Mouse (Mus musculus): ENCODE measurements around the gene Sptlc2. TPM values are rescaled to one million over a fixed set of nuclear protein-coding genes. Genes with fewer than 3 reads are reported as not detected.

The Sptlc2 gene
- polyA plus RNA-seq, 1 experiment, result 10.4 TPM

- Histone ChIP-seq H3K4me3 (ENCODE audit: insufficient read depth, low read depth, low read length) (peak overlapping the region; percentile 44), H3K4me1 (ENCODE audit: control insufficient read depth, insufficient read depth, insufficient read length, low read length) (peaks cover 5% of the 10 kb centered on the region; the same call in 1 of the 2 replicates), H3K27ac (replicated peaks; ENCODE audit: low read depth, low read length) (peak overlapping the region; percentile 74)
Observed at GRCm38 (mm10) chr12:87407869-87408605, 19.9 kb upstream of the Sptlc2 start.

GRCm38 (mm10) chr12:87405721-87406120 is 17.6 kb upstream of the Sptlc2 start:
- no peak overlapping the region for H3K27ac ChIP-seq (replicated peaks; ENCODE audit: low read depth, low read length)

GRCm38 (mm10) chr12:87405165-87405564 is 17.0 kb upstream of the Sptlc2 start:
- H3K27ac ChIP-seq (replicated peaks; ENCODE audit: low read depth, low read length), result no peak overlapping the region
- H3K4me3 ChIP-seq (ENCODE audit: insufficient read depth, low read depth, low read length), result no peak overlapping the region
- peaks cover 5% of the 10 kb centered on the region; the same call in 1 of the 2 replicates for H3K4me1 ChIP-seq (ENCODE audit: control insufficient read depth, insufficient read depth, insufficient read length, low read length)

More at GRCm38 (mm10) chr12:87405721-87406120, 17.6 kb upstream of the Sptlc2 start:
- Histone ChIP-seq H3K4me3 (ENCODE audit: insufficient read depth, low read depth, low read length) (no peak overlapping the region), H3K4me1 (ENCODE audit: control insufficient read depth, insufficient read depth, insufficient read length, low read length) (peaks cover 5% of the 10 kb centered on the region; the same call in 1 of the 2 replicates)

- H3K27ac ChIP-seq (replicated peaks; ENCODE audit: low read depth, low read length), result no peak overlapping the region
- H3K4me1 ChIP-seq (ENCODE audit: control insufficient read depth, insufficient read depth, insufficient read length, low read length), result peaks cover 3% of the 10 kb centered on the region; the same call in 1 of the 2 replicates
- no peak overlapping the region for H3K4me3 ChIP-seq (ENCODE audit: insufficient read depth, low read depth, low read length)
Observed at GRCm38 (mm10) chr12:87401883-87402282, 13.7 kb upstream of the Sptlc2 start.

- Histone ChIP-seq H3K4me3 (ENCODE audit: insufficient read depth, low read depth, low read length) (no peak overlapping the region), H3K4me1 (ENCODE audit: control insufficient read depth, insufficient read depth, insufficient read length, low read length) (peaks cover 3% of the 10 kb centered on the region; the same call in 1 of the 2 replicates), H3K27ac (replicated peaks; ENCODE audit: low read depth, low read length) (no peak overlapping the region)
Observed at GRCm38 (mm10) chr12:87399119-87399819, 11.1 kb upstream of the Sptlc2 start.

- Histone ChIP-seq H3K4me3 (ENCODE audit: insufficient read depth, low read depth, low read length) (no peak overlapping the region), H3K4me1 (ENCODE audit: control insufficient read depth, insufficient read depth, insufficient read length, low read length) (peaks cover 8% of the 10 kb centered on the region; the same call in 1 of the 2 replicates), H3K27ac (replicated peaks; ENCODE audit: low read depth, low read length) (0 out of 2 replicates have a peak overlapping the region, but pooled peaks have one; percentile 33)
Observed at GRCm38 (mm10) chr12:87397811-87398417, 9.8 kb upstream of the Sptlc2 start.

- H3K4me1 ChIP-seq (ENCODE audit: control insufficient read depth, insufficient read depth, insufficient read length, low read length), result peaks cover 8% of the 10 kb centered on the region; the same call in 1 of the 2 replicates
- no peak overlapping the region for H3K4me3 ChIP-seq (ENCODE audit: insufficient read depth, low read depth, low read length)
- no peak overlapping the region for H3K27ac ChIP-seq (replicated peaks; ENCODE audit: low read depth, low read length)
Observed at GRCm38 (mm10) chr12:87397126-87397525, 9.0 kb upstream of the Sptlc2 start.

- H3K27ac ChIP-seq (replicated peaks; ENCODE audit: low read depth, low read length), result peak overlapping the region; percentile 52; the same call in 1 of the 2 replicates
- H3K4me3 ChIP-seq (ENCODE audit: insufficient read depth, low read depth, low read length), result no peak overlapping the region
- peaks cover 9% of the 10 kb centered on the region; the same call in 1 of the 2 replicates for H3K4me1 ChIP-seq (ENCODE audit: control insufficient read depth, insufficient read depth, insufficient read length, low read length)
Observed at GRCm38 (mm10) chr12:87394316-87394715, 6.2 kb upstream of the Sptlc2 start.

- H3K4me1 ChIP-seq (ENCODE audit: control insufficient read depth, insufficient read depth, insufficient read length, low read length), result peaks cover 11% of the 10 kb centered on the region; the same call in 1 of the 2 replicates
- no peak overlapping the region for H3K4me3 ChIP-seq (ENCODE audit: insufficient read depth, low read depth, low read length)
- peak overlapping the region; percentile 75 for H3K27ac ChIP-seq (replicated peaks; ENCODE audit: low read depth, low read length)
Observed at GRCm38 (mm10) chr12:87393447-87394145, 5.4 kb upstream of the Sptlc2 start.

- Histone ChIP-seq H3K27ac (replicated peaks; ENCODE audit: low read depth, low read length) (no peak overlapping the region), H3K4me3 (ENCODE audit: insufficient read depth, low read depth, low read length) (no peak overlapping the region), H3K4me1 (ENCODE audit: control insufficient read depth, insufficient read depth, insufficient read length, low read length) (peaks cover 7% of the 10 kb centered on the region; the same call in 1 of the 2 replicates)
Observed at GRCm38 (mm10) chr12:87391355-87391754, 3.2 kb upstream of the Sptlc2 start.

GRCm38 (mm10) chr12:87389231-87389630 is 1.1 kb upstream of the Sptlc2 start:
- peak overlapping the region; percentile 10; the same call in 1 of the 2 replicates for H3K4me3 ChIP-seq (ENCODE audit: insufficient read depth, low read depth, low read length)
- peaks cover 7% of the 10 kb centered on the region for H3K4me1 ChIP-seq (ENCODE audit: control insufficient read depth, insufficient read depth, insufficient read length, low read length)
- H3K27ac ChIP-seq (replicated peaks; ENCODE audit: low read depth, low read length), result peak overlapping the region; percentile 42; the same call in 1 of the 2 replicates

- Histone ChIP-seq H3K27ac (replicated peaks; ENCODE audit: low read depth, low read length) (peak overlapping the region; percentile 76), H3K4me1 (ENCODE audit: control insufficient read depth, insufficient read depth, insufficient read length, low read length) (peaks cover 3% of the 10 kb centered on the region), H3K4me3 (ENCODE audit: insufficient read depth, low read depth, low read length) (peak overlapping the region; percentile 80)
Observed at GRCm38 (mm10) chr12:87387171-87388121, 709 bp downstream of the Sptlc2 start.

GRCm38 (mm10) chr12:87385051-87385450 is 3.1 kb downstream of the Sptlc2 start:
- Histone ChIP-seq H3K4me1 (ENCODE audit: control insufficient read depth, insufficient read depth, insufficient read length, low read length) (peaks cover 7% of the 10 kb centered on the region), H3K4me3 (ENCODE audit: insufficient read depth, low read depth, low read length) (no peak overlapping the region), H3K27ac (replicated peaks; ENCODE audit: low read depth, low read length) (no peak overlapping the region)

GRCm38 (mm10) chr12:87381380-87381682 is 6.8 kb downstream of the Sptlc2 start:
- H3K4me1 ChIP-seq (ENCODE audit: control insufficient read depth, insufficient read depth, insufficient read length, low read length), result peaks cover 8% of the 10 kb centered on the region
- H3K4me3 ChIP-seq (ENCODE audit: insufficient read depth, low read depth, low read length), result no peak overlapping the region
- no peak overlapping the region for H3K27ac ChIP-seq (replicated peaks; ENCODE audit: low read depth, low read length)
